Mouse (Mus musculus) C2C12 (cell line): ENCODE measurements around the gene Kctd3.

Experiments
- CEBPB ChIP-seq: IDR thresholded peaks from one replicate; pipeline ENCODE4 v1.6.1; 2011; ENCODE audit warnings: low read depth, mild to moderate bottlenecking, control low read depth, moderate library complexity
- CTCF ChIP-seq: IDR thresholded peaks from one replicate; pipeline ENCODE4 v1.5.1; 2011; ENCODE audit not compliant: control insufficient read depth, insufficient read depth, insufficient read length
- MYOD1 ChIP-seq: IDR thresholded peaks from one replicate; pipeline ENCODE4 v1.6.1; 2011; ENCODE audit warnings: low read depth; ENCODE audit not compliant: control insufficient read depth, insufficient read length
- MYOG ChIP-seq: IDR thresholded peaks from one replicate; pipeline ENCODE4 v1.6.1; 2011; ENCODE audit not compliant: control insufficient read depth, insufficient read length; ENCODE audit errors: extremely low read depth

DNA sequence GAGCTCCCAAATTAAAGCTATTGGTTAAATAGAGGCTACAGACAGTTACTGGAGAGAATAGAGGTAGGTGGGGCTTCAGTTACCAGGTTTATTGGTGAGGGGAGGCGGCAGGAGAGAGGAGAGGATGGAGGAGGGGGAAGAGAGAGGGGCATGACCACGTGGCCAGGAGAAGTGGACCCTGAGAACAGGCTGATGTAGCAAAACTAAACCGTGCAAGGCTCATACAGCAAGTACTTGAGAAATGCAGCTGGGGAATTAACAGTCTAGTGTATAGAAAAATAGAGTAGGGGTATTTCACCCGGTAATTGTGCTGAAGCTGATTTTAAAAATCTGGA is 5.9 kb upstream of the Kctd3 start:
- no peak for TF ChIP-seq CTCF
- no peak for TF ChIP-seq MYOD1
- TF ChIP-seq MYOG = no peak
- no peak for TF ChIP-seq CEBPB
